Mouse (Mus musculus): ENCODE measurements around the gene Lsm4. TPM values are rescaled to one million over a fixed set of nuclear protein-coding genes. Genes with fewer than 3 reads are reported as not detected.

Gene Lsm4
- total and polyA plus RNA-seq, 3 experiments, result 152 to 2,024 (median 514) TPM

DNA sequence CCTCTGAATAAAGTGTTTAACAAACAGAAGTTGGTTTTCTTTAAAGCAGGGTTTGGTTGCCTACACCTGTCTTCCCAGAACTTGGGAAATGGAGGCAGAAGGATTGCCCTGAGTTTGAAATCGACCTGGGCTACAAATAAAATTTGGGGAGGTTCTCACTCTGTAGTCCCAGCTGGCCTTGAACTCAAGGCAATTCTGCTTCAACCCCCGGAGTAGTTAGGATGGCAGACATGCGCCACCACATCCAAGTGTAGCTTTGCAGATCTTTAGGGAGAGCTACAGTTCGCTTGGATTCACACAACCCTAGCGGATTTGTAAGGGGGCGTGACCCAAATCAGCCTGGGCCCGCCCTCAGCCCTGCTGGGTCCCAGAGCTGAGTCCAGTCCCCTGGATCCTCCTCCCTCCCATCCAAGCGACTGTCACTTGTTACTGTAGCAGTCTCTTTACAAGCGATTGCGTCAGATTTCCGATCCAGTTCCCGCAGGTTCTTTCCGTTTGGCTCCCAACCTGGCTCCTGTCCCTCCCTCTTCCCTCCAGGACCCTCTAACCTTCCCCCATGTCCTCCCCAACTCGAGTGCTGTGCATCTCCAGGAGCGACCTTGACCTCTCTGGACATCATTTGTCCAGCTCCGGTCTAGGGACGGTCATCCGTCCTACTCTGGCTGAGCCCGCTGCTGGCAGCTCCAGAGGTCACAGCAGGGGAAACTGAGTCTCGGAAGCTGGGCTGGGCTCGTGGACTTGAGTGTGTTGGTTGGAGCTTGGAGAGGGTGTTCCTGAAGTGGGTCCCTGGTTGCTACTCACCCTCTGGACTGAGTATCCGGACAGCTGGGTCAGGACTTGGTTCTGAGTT, 42.3 kb upstream of the Lsm4 start:
- H3K9me3 ChIP-seq (replicated peaks; ENCODE audit: insufficient read depth, low read length), result no peaks in the 10 kb centered on the region
- peak overlapping the region; percentile 53 to 63 for H3K4me3 ChIP-seq (ENCODE audit: control insufficient read depth in 1 of 2, insufficient read depth in 1 of 2, low read depth in 2 of 2, low read length in 2 of 2)
- H3K36me3 ChIP-seq (ENCODE audit: control insufficient read depth in 1 of 2, insufficient read depth in 2 of 2, low read length in 2 of 2), result 0 out of 4 replicates have a peak, but pooled peaks cover 0 to 8% of the 10 kb centered on the region in 2 experiments
- no peaks in the 10 kb centered on the region; the same call in 1 of the 2 replicates for H3K79me2 ChIP-seq (ENCODE audit: control insufficient read depth, insufficient read depth, low read length, poor library complexity)
- no peaks in the 10 kb centered on the region for H3K27me3 ChIP-seq (ENCODE audit: control insufficient read depth in 1 of 2, insufficient read depth in 2 of 2, low read length in 2 of 2)
- H3K4me1 ChIP-seq (ENCODE audit: control insufficient read depth in 1 of 2, insufficient read depth in 2 of 2, low read length in 2 of 2), result peaks cover 6 to 23% of the 10 kb centered on the region in 2 experiments
- peak overlapping the region; percentile 83 for H3K27ac ChIP-seq (ENCODE audit: control insufficient read depth, low read depth, low read length)
- TF ChIP-seq POLR2A (IDR thresholded peaks at IDR 0.05; ENCODE audit: control insufficient read depth in 1 of 2, insufficient read depth in 1 of 2, low read depth in 1 of 2, low read length in 2 of 2, poor library complexity in 1 of 2) (0 out of 4 replicates have a peak, but pooled peaks of 1 of the 2 experiments have one; percentile 7), CTCF (IDR thresholded peaks at IDR 0.05 in 2 of 3, conservative IDR thresholded peaks at IDR 0.05 in 1 of 3; ENCODE audit: control insufficient read depth in 1 of 3, insufficient read depth in 1 of 3, low read depth in 2 of 3, low read length in 3 of 3, poor library complexity in 1 of 3, severe bottlenecking in 1 of 3) (no peak)
- peak overlapping the region; percentile 80 for H3K9ac ChIP-seq (ENCODE audit: control insufficient read depth, low read depth, low read length, poor library complexity, severe bottlenecking)
- DNase-seq (ENCODE audit: low read depth, low spot score), result peak; percentile 91

DNA sequence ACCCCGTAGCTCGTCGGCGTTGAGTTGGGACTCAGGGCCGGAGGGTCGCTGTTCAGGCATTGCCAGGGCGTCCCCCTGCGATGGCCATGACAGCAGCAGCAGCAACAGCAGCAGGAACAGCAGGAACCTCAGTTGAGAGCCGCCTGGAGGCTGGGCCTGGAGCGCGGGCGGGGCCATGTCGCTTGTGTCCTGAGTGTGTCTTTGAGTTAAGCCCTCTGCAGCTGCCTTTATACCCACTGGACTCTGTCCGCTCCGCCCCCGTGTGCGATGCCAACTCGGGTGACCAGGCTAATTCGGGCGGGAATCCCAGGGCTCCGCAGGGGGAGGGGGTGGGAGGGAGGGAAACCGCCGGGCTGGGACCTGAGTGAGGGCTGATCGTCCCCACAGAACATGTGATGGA, 41.6 kb upstream of the Lsm4 start:
- Histone ChIP-seq H3K4me1 (ENCODE audit: control insufficient read depth in 1 of 2, insufficient read depth in 2 of 2, low read length in 2 of 2) (peaks cover 6 to 21% of the 10 kb centered on the region in 2 experiments), H3K79me2 (ENCODE audit: control insufficient read depth, insufficient read depth, low read length, poor library complexity) (no peaks in the 10 kb centered on the region; the same call in 1 of the 2 replicates), H3K27me3 (ENCODE audit: control insufficient read depth in 1 of 2, insufficient read depth in 2 of 2, low read length in 2 of 2) (no peaks in the 10 kb centered on the region), H3K9me3 (replicated peaks; ENCODE audit: insufficient read depth, low read length) (no peaks in the 10 kb centered on the region), H3K36me3 (ENCODE audit: control insufficient read depth in 1 of 2, insufficient read depth in 2 of 2, low read length in 2 of 2) (0 out of 4 replicates have a peak, but pooled peaks cover 0 to 6% of the 10 kb centered on the region in 2 experiments), H3K4me3 (ENCODE audit: control insufficient read depth in 1 of 2, insufficient read depth in 1 of 2, low read depth in 2 of 2, low read length in 2 of 2) (peak overlapping the region; percentile 53 to 63), H3K9ac (ENCODE audit: control insufficient read depth, low read depth, low read length, poor library complexity, severe bottlenecking) (peak overlapping the region; percentile 80), H3K27ac (ENCODE audit: control insufficient read depth, low read depth, low read length) (peak overlapping the region; percentile 83)
- peak; percentile 58 for DNase-seq (ENCODE audit: low read depth, low spot score)
- no peak for TF ChIP-seq MYB (IDR thresholded peaks at IDR 0.05; ENCODE audit: low read depth, low read length)
- no peak for TF ChIP-seq GABPA (IDR thresholded peaks at IDR 0.05; ENCODE audit: low read depth, low read length)
- TF ChIP-seq MXI1 (IDR thresholded peaks at IDR 0.05; ENCODE audit: low read depth, low read length), result peak; percentile 28; the same call in 1 of the 2 replicates
- no peak for TF ChIP-seq ETS1 (IDR thresholded peaks at IDR 0.05; ENCODE audit: low read depth, low read length)
- 0 out of 2 replicates have a peak, but pooled peaks have one; percentile 6 for TF ChIP-seq TCF12 (IDR thresholded peaks at IDR 0.05; ENCODE audit: low read depth, low read length)
- TF ChIP-seq MAFK (IDR thresholded peaks at IDR 0.05; ENCODE audit: borderline replicate concordance, low read depth, low read length), result no peak
- TF ChIP-seq MAZ (IDR thresholded peaks at IDR 0.05; ENCODE audit: low read depth, low read length), result 0 out of 2 replicates have a peak, but pooled peaks have one; percentile 63
- TF ChIP-seq EP300 (IDR thresholded peaks at IDR 0.05; ENCODE audit: low read depth in 1 of 2, low read length in 2 of 2), result no peak
- 0 out of 2 replicates have a peak, but pooled peaks have one; percentile 43 for TF ChIP-seq ZKSCAN1 (IDR thresholded peaks at IDR 0.05; ENCODE audit: low read depth, low read length)
- TF ChIP-seq SMC3 (IDR thresholded peaks at IDR 0.05; ENCODE audit: low read depth, low read length), result no peak
- TF ChIP-seq ELF1 (IDR thresholded peaks at IDR 0.05; ENCODE audit: low read depth, low read length), result no peak
- TF ChIP-seq CHD1 (IDR thresholded peaks at IDR 0.05; ENCODE audit: low read depth, low read length), result no peak
- no peak for TF ChIP-seq POLR2AphosphoS5 (IDR thresholded peaks at IDR 0.05; ENCODE audit: borderline replicate concordance, low read depth, low read length)
- 0 out of 4 replicates have a peak, but pooled peaks of 1 of the 2 experiments have one; percentile 20 for TF ChIP-seq POLR2A (IDR thresholded peaks at IDR 0.05; ENCODE audit: control insufficient read depth in 1 of 2, insufficient read depth in 1 of 2, low read depth in 1 of 2, low read length in 2 of 2, poor library complexity in 1 of 2)
- no peak for TF ChIP-seq CHD2 (IDR thresholded peaks at IDR 0.05; ENCODE audit: low read length)

Measured in MEL (cell line).